Mouse (Mus musculus) limb, embryonic 11.5 days (tissue): Measurements from ENCODE around the gene Btn1a1. TPM values are rescaled to one million over a fixed set of nuclear protein-coding genes. Genes with fewer than 3 reads are reported as not detected.

Source experiments
- ATAC-seq: fragments of 200-750 bp; cut with Nextera tagmentation; 2 replicates; pipeline ENCODE4 v1.8.0; 2017; ENCODE audit warnings: low read depth; ENCODE audit not compliant: insufficient number of reproducible peaks, low FRiP score, low TSS enrichment
- DNase-seq: peaks from one replicate; pipeline ENCODE4 v3.0.0-alpha.2; 2015; ENCODE audit warnings: low spot score
- H3K27ac ChIP-seq: fragments of 300-500 bp; sonication (generic); replicated peaks from 2 replicates; pipeline ENCODE4 v1.5.1; 2014; ENCODE audit warnings: low read depth, mild to moderate bottlenecking, low read length
- H3K27me3 ChIP-seq: fragments of 300-500 bp; sonication (generic); 2 replicates; pipeline ENCODE4 v1.6.1; 2014; ENCODE audit warnings: mild to moderate bottlenecking, low read length, mixed read lengths; ENCODE audit not compliant: control insufficient read depth, insufficient read depth
- H3K36me3 ChIP-seq: fragments of 300-500 bp; sonication (generic); 2 replicates; pipeline ENCODE4 v1.6.1; 2014; ENCODE audit warnings: mild to moderate bottlenecking, low read length, moderate library complexity, mixed read lengths; ENCODE audit not compliant: control insufficient read depth, insufficient read depth
- H3K4me1 ChIP-seq: fragments of 300-500 bp; sonication (generic); 2 replicates; pipeline ENCODE4 v1.6.1; 2014; ENCODE audit warnings: low read length, mixed read lengths; ENCODE audit not compliant: control insufficient read depth, insufficient read depth
- H3K4me2 ChIP-seq: fragments of 300-500 bp; sonication (generic); 2 replicates; pipeline ENCODE4 v1.6.1; 2014; ENCODE audit warnings: low read depth, mild to moderate bottlenecking, moderate library complexity; ENCODE audit not compliant: severe bottlenecking
- H3K4me3 ChIP-seq: fragments of 300-500 bp; sonication (generic); 2 replicates; pipeline ENCODE4 v1.5.1; 2014; ENCODE audit warnings: low read depth, low read length
- H3K9ac ChIP-seq: fragments of 300-500 bp; sonication (generic); 2 replicates; pipeline ENCODE4 v1.6.1; 2014; ENCODE audit warnings: mild to moderate bottlenecking, low read length
- H3K9me3 ChIP-seq: fragments of 300-500 bp; sonication (generic); 2 replicates; pipeline ENCODE4 v1.6.1; 2016; ENCODE audit warnings: low read length; ENCODE audit not compliant: control insufficient read depth
- WGBS: fragments of 180-500 bp; shearing (Covaris S2); extraction: QIAGEN DNeasy Blood & Tissue Kit; methylation state at CpG from one replicate; pipeline ENCODE4 v1.1.7; 2014; 5-methylcytosine and 5-hydroxymethylcytosine counted together
- polyA plus RNA-seq: library from polyadenylated mRNA; unstranded; fragments of >200 nt; fragmentation: Nextera tagmentation; extraction: Ambion mirVana; gene quantifications from 2 replicates; pipeline ENCODE4 v1.2.1, GENCODE M21; 2014

Gene Btn1a1
- polyA plus RNA-seq, 1 experiment from 2014 or later = not detected

GRCm38 (mm10) chr13:23426922-23427321 is 38.8 kb downstream of the Btn1a1 start:
- WGBS = 18% methylated on average over 14 of the region's 14 CpGs
- DNase-seq (peak; percentile 66), ATAC-seq (no peak)
- H3K27ac ChIP-seq = no peak overlapping the region
- H3K4me2 ChIP-seq = no peak overlapping the region
- no peaks in the 10 kb centered on the region for H3K27me3 ChIP-seq
- no peak overlapping the region for H3K4me3 ChIP-seq
- no peak overlapping the region for H3K9ac ChIP-seq
- H3K9me3 ChIP-seq = no peaks in the 10 kb centered on the region
- H3K4me1 ChIP-seq = 0 out of 2 replicates have a peak, but pooled peaks cover 2% of the 10 kb centered on the region
- peaks cover 5% of the 10 kb centered on the region for H3K36me3 ChIP-seq

DNA sequence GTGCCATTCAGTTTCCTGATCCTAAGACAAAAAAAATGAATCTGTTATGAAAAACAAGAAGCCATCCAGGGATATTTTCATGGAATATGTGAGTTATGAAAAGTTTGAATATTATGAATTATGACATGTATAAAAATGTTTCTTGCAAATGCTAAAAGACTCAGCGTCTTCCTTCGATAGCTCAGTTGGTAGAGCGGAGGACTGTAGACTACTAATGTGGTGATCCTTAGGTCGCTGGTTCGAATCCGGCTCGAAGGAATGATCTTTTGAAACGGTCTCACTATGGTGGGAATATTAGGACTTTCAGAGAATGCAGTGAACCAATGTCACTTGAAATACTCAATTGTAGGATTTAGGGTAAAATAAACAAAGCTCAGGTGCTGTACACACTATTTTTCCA is 39.4 kb downstream of the Btn1a1 start:
- Histone ChIP-seq H3K27me3 (no peaks in the 10 kb centered on the region), H3K9me3 (no peaks in the 10 kb centered on the region), H3K4me3 (no peak overlapping the region), H3K4me1 (0 out of 2 replicates have a peak, but pooled peaks cover 2% of the 10 kb centered on the region), H3K9ac (no peak overlapping the region), H3K4me2 (no peak overlapping the region), H3K27ac (no peak overlapping the region), H3K36me3 (peaks cover 6% of the 10 kb centered on the region)
- ATAC-seq = no peak
- WGBS = 9% methylated on average over 8 of the region's 8 CpGs
- DNase-seq = peak; percentile 74

GRCm38 (mm10) chr13:23425505-23425904 is 40.2 kb downstream of the Btn1a1 start:
- Histone ChIP-seq H3K27ac (no peak overlapping the region), H3K27me3 (no peaks in the 10 kb centered on the region), H3K9me3 (no peaks in the 10 kb centered on the region), H3K4me2 (no peak overlapping the region; the same call in 1 of the 2 replicates), H3K36me3 (peaks cover 8% of the 10 kb centered on the region), H3K4me1 (0 out of 2 replicates have a peak, but pooled peaks cover 2% of the 10 kb centered on the region), H3K9ac (no peak overlapping the region), H3K4me3 (no peak overlapping the region)
- WGBS = under 1% methylated on average over 9 of the region's 9 CpGs
- no peak for ATAC-seq
- peak; percentile 84 for DNase-seq

GRCm38 (mm10) chr13:23424494-23425325 is 41.0 kb downstream of the Btn1a1 start:
- ATAC-seq = peak; percentile 83
- 2% methylated on average over 25 of the region's 25 CpGs for WGBS
- Histone ChIP-seq H3K9me3 (no peaks in the 10 kb centered on the region), H3K9ac (no peak overlapping the region), H3K4me3 (peak overlapping the region; percentile 12), H3K27ac (no peak overlapping the region), H3K27me3 (no peaks in the 10 kb centered on the region), H3K4me1 (0 out of 2 replicates have a peak, but pooled peaks cover 2% of the 10 kb centered on the region), H3K4me2 (peak overlapping the region; percentile 40), H3K36me3 (peaks cover 8% of the 10 kb centered on the region)
- peak; percentile 93 for DNase-seq

- DNase-seq (no peak), ATAC-seq (peak; percentile 67)
- under 1% methylated on average over 7 of the region's 7 CpGs for WGBS
- Histone ChIP-seq H3K36me3 (peaks cover 8% of the 10 kb centered on the region), H3K9me3 (no peaks in the 10 kb centered on the region), H3K4me1 (no peaks in the 10 kb centered on the region), H3K27ac (no peak overlapping the region), H3K4me2 (peak overlapping the region; percentile 73), H3K27me3 (no peaks in the 10 kb centered on the region), H3K9ac (peak overlapping the region; percentile 43; the same call in 1 of the 2 replicates), H3K4me3 (peak overlapping the region; percentile 95)
Observed at GRCm38 (mm10) chr13:23424052-23424380, 41.7 kb downstream of the Btn1a1 start.

GRCm38 (mm10) chr13:23423286-23424051 is 42.2 kb downstream of the Btn1a1 start, which contains the start of gene Abt1:
TSS of gene Abt1 (minus strand) at chr13:23423866.
- DNase-seq (peak; percentile 97), ATAC-seq (peak; percentile 88)
- Histone ChIP-seq H3K27me3 (no peaks in the 10 kb centered on the region), H3K36me3 (peaks cover 8% of the 10 kb centered on the region), H3K9me3 (no peaks in the 10 kb centered on the region), H3K4me2 (peak within 1 kb of the TSS; percentile 73), H3K4me1 (no peaks in the 10 kb centered on the region), H3K9ac (peak within 1 kb of the TSS; percentile 67), H3K4me3 (peak within 1 kb of the TSS; percentile 95), H3K27ac (no peak within 1 kb of the TSS; the same call in 1 of the 2 replicates)
- 1% methylated on average over 46 of the region's 48 CpGs for WGBS

GRCm38 (mm10) chr13:23422351-23422750 is 43.4 kb downstream of the Btn1a1 start:
- Histone ChIP-seq H3K4me1 (no peaks in the 10 kb centered on the region), H3K4me2 (no peak overlapping the region), H3K4me3 (no peak overlapping the region), H3K9ac (no peak overlapping the region), H3K9me3 (no peaks in the 10 kb centered on the region), H3K27me3 (no peaks in the 10 kb centered on the region), H3K27ac (no peak overlapping the region), H3K36me3 (peaks cover 8% of the 10 kb centered on the region)
- no peak for ATAC-seq
- WGBS = 96% methylated on average over 16 of the region's 16 CpGs
- DNase-seq = no peak
